Mouse (Mus musculus) heart, postnatal 25 days (tissue): Measurements from ENCODE around the gene Cad. TPM values are rescaled to one million over a fixed set of nuclear protein-coding genes. Genes with fewer than 3 reads are reported as not detected.

Experiments used
- DNase-seq: peaks from one replicate; pipeline ENCODE4 v3.0.0; 2022; ENCODE audit warnings: low spot score
- intact Hi-C: fragments of 180-260 bp; cut with DNase I; formaldehyde crosslinking; loops from one replicate; pipeline ENCODE4 v1.15.1; 2025
- total RNA-seq, 2 experiments: library from RNA; stranded (reverse); gene quantifications; 2 replicates each; pipeline ENCODE4 v1.2.3; 2021

The Cad gene
- total RNA-seq, 2 experiments from 2014 or later, result 14.4 to 15.5 TPM

DNA sequence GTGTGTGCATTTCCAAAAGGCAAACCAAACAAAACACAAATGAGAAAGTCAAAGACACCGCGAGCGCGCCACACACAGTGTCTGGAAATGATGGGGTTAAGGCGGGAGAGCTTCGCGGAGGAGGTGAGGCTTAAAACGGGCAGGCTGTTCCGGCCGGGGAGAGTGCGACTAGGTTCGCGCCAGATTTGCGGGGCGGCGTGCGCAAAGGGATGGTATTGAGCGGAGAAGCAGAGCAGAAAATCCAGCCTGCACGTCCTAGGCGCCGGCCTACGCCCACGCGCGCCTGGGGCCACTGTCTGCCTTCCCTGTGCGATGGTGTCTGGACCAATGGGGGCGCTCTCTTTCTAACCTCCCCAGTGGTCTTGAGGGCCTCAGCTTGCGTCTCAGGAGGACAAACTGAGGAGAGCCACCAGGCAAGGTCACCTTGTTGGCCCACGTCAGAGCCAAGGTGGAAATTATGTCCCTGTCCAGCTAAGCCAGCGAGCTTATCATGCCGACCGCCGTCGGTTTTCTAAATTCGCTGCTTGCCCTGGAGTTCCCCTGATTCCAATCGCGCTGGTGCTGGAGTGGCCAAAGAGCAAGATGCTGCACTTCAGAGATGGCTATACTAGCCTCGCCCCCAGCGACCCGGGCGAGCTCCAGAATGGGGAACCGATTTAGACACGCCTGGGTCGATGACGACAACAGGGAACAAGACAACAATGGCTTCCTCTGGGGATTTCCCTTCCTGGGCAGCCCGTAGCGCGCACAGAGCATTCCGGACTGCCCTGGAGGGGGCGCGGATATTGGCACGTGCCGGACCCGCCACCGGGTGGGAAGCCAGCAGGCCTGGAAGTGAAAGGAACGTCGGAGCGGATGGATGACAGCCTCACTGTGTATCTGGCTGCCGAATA lies 40.5 kb downstream of the Cad start:
- DNase-seq, result peak; percentile 49
- intact Hi-C loops, result no loop called here

DNA sequence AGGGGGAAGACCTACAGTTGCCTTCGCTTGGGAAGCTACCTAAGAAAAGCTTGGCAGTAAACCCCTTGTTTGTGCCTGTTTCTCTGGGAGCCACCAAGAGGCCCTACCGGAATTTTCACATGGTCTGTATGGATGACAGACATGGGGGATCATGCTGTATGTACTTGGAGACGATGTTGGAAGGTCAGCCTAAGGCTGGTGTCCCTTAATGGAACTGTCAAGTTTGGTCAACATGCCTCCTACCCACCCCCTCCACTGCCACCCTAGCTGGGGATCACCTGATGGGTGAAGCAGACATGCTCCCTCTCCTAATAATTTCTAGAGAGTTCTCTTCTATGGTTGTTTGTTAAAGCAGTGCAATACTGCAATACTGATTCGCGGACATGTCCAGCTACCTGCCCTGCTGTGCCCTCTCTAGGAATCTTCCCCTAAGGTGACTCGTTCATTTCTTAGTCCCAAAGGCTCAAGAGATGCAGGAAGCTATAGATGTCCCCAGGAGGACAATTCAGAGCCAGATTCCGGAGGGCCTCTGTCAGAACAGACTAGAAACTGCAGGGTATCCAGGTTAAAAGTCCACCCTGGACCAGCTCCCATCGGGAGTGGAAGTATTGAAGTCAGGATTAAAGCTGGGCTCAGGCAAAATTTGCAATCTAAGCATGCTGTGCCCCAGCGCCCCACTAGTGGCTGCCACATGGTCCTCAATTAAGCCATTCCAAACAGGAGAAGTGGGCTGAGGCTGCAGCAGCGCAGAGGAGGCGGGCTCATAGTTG lies 41.3 kb downstream of the Cad start:
- no peak for DNase-seq
- intact Hi-C loops, result no loop called here

DNA sequence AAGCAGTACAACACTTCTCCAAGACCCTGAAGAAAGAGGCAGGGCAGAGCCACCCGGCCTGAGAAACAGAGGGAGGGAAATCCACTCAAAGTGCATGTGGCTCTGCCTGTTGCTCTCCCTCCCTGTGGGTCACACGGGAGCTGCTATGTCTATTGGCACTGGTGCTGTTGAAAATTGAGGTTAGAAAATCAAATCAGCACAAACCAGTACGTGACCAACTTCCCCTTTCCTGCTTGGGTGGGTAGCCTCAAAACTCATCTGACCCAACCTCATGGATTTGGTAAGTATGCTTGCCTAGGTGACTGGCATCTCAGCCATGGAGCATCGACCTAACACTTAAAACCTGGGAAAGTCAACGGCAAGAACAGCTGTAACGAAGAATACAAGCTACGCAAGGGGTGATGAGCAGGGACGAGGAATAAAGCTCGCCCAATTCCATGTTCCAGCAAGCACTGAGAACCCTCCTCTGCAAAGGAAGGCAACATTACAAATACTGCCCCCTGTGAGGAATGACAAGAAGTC lies 51.3 kb downstream of the Cad start, which contains the start of gene Dnajc5g:
TSS of gene Dnajc5g (plus strand) at position 472 of the 522 bp plus-strand sequence.
- intact Hi-C loops, result no loop called here
- DNase-seq, result no peak

DNA sequence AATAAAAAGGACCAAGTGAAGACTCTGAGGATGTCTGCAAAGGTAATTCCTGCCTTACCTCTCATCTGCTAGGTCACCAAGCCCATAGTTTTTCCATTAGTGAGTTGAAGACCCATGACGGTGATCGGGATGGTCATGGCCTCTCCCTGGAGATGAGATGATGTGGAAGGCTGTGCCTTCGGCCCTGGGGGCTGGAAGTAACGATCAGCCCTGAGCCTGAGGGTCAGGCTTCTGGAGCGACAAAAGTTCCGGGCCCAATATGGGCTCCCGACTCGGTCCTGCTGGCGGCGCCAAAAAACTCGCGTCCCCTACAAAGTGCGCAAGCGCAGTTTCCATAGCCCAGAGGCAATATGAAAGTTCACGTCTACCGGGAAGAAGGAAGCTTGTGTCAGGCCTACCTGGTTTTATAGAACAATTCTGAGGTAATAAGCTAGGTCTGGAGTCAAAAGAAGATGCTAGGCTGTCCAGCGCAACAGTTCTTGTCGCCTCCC lies 53.5 kb downstream of the Cad start, which contains the start of gene Slc30a3:
TSS of gene Slc30a3 (minus strand) at position 238 of the 491 bp plus-strand sequence.
- no peak for DNase-seq
- intact Hi-C loops, result no loop called here

DNA sequence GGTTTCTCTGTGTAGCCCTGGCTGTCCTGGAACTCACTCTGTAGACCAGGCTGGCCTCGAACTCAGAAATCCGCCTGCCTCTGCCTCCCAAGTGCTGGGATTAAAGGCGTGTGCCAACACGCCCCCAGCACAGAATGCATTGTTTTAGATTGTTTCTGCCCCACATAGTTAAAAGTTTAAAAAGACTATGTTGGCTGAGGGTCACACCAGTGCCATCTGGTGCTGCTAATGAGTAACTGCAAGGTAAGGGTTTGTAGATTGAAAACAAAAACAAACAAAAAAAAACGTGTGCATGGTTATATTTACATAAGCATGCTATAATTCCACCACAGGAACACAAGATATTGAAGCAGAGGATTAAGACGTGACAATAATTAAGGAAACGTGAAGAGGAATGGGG lies 56.2 kb downstream of the Cad start:
- intact Hi-C loops, result loop anchor here (2.0 kb wide), 1 partner anchor 56 kb away; the partner anchor contains the start of gene Cad
- DNase-seq, result no peak

DNA sequence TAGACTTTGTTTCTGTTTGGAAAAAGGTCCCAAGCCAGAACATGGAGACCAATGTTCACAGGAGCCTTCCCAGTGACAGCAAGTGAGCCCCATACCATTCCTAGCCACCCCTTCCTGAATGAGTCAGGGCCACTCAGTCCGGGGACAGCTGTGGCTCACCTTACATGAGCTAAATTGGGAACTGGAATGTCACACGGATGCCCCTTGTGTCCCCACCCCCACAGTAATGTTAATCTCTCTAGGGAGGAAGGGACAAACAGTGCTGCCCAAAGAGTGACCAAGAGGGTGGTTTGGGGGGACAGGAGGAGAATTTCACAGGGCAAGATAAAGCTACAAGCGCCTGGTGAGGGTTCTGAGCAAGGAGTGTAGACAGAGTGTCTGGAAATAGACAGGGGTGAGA lies 61.8 kb downstream of the Cad start, which contains the start of gene Trim54:
TSS of gene Trim54 (plus strand) at position 359 of the 400 bp plus-strand sequence.
- intact Hi-C loops, result no loop called here
- peak; percentile 20 for DNase-seq

DNA sequence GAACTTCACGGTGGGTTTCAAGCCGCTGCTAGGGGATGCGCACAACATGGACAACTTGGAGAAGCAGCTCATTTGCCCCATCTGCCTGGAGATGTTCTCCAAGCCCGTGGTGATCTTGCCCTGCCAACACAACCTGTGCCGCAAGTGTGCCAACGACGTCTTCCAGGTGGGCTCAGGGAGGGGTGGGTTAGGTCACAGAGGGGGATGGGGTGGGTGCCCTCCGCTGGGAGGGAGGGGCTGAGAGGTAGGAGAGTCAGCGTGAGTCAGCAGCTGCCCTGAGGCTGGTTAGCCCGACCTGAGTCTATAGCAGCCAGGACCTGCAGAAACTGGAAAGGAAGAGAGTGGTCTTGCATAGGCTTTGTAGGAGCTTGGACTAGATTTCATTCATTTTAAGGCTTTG lies 62.3 kb downstream of the Cad start:
- intact Hi-C loops, result no loop called here
- DNase-seq, result no peak

DNA sequence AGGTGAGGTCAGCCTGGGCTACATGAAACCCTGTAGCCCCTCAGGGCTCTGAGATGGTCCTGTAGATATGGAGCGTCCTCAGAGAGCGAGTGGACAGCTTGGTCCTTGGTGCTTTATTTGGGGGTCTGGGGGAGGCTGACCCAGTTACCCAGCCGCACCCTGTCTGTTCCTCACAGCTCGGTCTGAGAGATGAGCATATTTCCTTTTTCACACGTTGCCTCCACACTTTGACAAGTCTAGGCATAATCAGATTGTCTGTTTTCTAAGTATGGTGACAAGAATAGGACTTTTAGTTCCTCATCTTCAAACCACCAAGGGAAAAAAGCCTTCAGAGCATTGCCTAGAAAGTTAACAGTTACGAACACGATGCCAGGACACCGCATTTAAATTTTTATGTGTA lies 66.5 kb downstream of the Cad start:
- no peak for DNase-seq
- intact Hi-C loops, result no loop called here

DNA sequence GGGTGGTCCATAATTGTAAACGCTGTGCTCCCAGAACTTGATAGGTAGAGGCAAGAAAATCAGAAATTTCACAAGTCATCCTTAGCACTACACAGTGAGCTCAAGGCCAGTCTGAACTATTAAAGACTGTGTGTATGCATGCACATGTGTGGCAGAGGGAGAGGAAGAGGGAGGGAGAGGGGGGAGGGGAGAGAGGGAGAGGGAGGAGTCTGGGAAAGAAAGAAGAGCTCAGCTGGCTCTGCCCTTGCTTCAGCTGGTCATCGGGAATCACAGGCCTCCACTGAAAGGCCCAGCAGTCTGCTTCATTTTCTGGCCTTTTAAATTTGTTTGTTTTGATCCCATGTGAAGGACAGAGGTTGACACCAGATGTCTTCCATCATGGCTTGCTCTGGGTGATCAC lies 68.9 kb downstream of the Cad start:
- intact Hi-C loops, result no loop called here
- DNase-seq, result no peak

DNA sequence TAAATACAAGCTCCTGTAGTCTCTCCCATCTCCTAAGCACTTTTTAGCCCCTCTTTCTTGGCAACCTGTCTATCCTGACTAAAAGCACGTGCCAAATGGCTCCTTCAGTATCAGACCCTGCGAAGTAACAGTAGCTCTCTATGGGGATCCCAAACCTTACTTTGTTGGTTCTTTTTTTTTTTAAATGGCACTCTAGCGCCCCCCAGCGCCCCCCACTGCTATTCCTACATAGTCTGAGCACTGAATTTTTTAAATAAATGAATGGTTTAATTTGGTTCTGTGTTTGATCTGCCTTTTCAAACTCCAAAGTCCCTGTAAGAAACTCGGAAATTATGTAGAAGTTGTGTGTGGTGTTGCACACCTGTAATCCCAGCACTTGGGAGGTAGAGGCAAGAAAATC lies 71.5 kb downstream of the Cad start:
- DNase-seq, result no peak
- intact Hi-C loops, result no loop called here

Other genes starting within 250 kb of the Cad start
- 10 to 100 TPM; 31.1 to 32.4 TPM for gene Mapre3, start 240.1 kb upstream of the Cad start, total RNA-seq
- 10 to 100 TPM; 36.5 to 39.1 TPM for gene Tmem214, start 186.8 kb upstream of the Cad start, total RNA-seq
- gene Agbl5, start 166.1 kb upstream of the Cad start, total RNA-seq, result 1 to 10 TPM; 5.9 to 6.8 TPM
- gene Ost4, start 147.0 kb upstream of the Cad start, total RNA-seq, result 100 to 1,000 TPM; 142 to 150 TPM
- 10 to 100 TPM; 27.6 to 29.7 TPM for gene Emilin1, start 141.4 kb upstream of the Cad start, total RNA-seq
- gene Khk, start 133.3 kb upstream of the Cad start, total RNA-seq, result 10 to 100 TPM; 21.1 to 22.6 TPM
- under 1 TPM; 0.39 to 0.53 TPM for gene Cgref1, start 109.2 kb upstream of the Cad start, total RNA-seq
- 10 to 100 TPM; 79.3 to 82.9 TPM for gene Preb, start 94.4 kb upstream of the Cad start, total RNA-seq
- gene Tcf23, start 86.1 kb upstream of the Cad start, total RNA-seq, result under 1 TPM; 0.45 to 0.75 TPM
- 10 to 100 TPM; 44.1 to 47.0 TPM for gene Atraid, start 6.5 kb upstream of the Cad start, total RNA-seq
- gene Slc5a6, start 5.9 kb upstream of the Cad start, total RNA-seq, result 10 to 100 TPM in 1 of 2 experiments, 1 to 10 TPM in 1; 9.9 to 10.5 TPM
- not detected for gene Dnajc5g, start 51.5 kb downstream of the Cad start, total RNA-seq
- not detected for gene Slc30a3, start 53.5 kb downstream of the Cad start, total RNA-seq
- gene Trim54, start 61.9 kb downstream of the Cad start, total RNA-seq, result 100 to 1,000 TPM; 183 to 212 TPM
- not detected for gene Ucn, start 84.0 kb downstream of the Cad start, total RNA-seq
- gene Mpv17, start 99.5 kb downstream of the Cad start, total RNA-seq, result 10 to 100 TPM; 55.1 to 55.5 TPM
- gene Gm29609, start 125.1 kb downstream of the Cad start, total RNA-seq, result under 1 TPM; 0.23 to 0.28 TPM
- gene Gtf3c2, start 125.4 kb downstream of the Cad start, total RNA-seq, result 10 to 100 TPM; 32.0 to 35.8 TPM
- gene Snx17, start 138.4 kb downstream of the Cad start, total RNA-seq, result 10 to 100 TPM; 61.3 to 62.5 TPM
- gene Eif2b4, start 138.7 kb downstream of the Cad start, total RNA-seq, result 10 to 100 TPM; 51.6 to 55.5 TPM
- 1 to 10 TPM; 7.3 to 8.1 TPM for gene Zfp513, start 147.5 kb downstream of the Cad start, total RNA-seq
- gene Ppm1g, start 165.9 kb downstream of the Cad start, total RNA-seq, result 10 to 100 TPM; 58.5 to 61.7 TPM
- 10 to 100 TPM; 74.3 to 80.5 TPM for gene Nrbp1, start 186.1 kb downstream of the Cad start, total RNA-seq
- not detected for gene Gm9970, start 186.5 kb downstream of the Cad start, total RNA-seq
- gene Krtcap3, start 196.9 kb downstream of the Cad start, total RNA-seq, result 1 to 10 TPM; 1.3 to 1.7 TPM
- gene Ift172, start 236.3 kb downstream of the Cad start, total RNA-seq, result 10 to 100 TPM; 39.7 to 41.8 TPM
- gene Fndc4, start 241.3 kb downstream of the Cad start, total RNA-seq, result 1 to 10 TPM; 3.6 to 4.1 TPM
- not detected for gene Gckr, start 242.7 kb downstream of the Cad start, total RNA-seq